Mouse (Mus musculus): ENCODE measurements at regions not wholly inside any gene's neighbourhood (a gene's known extent, or its start where the extent isn't known, plus 50 kb on each side); places are given as distances from the start of the nearest gene placed in this dataset.

DNA sequence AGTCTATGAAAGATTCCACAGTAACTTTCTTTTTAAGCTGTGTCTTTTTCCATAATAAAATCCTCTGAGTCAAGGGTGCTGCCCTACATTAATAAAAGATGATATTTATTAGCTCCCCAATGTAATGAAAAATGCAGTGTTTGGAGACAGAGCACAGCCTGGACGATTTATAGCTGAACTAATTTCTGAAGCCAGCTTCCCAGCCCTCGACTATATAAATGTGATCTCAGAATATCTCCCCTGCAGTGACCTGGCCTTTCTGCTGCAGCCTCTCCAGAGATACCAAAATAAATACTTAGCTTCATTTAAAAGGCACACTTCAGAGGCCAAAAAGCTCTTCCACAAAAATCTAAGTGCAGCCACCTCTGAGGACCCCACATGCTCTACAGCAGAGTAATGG lies 534.7 kb downstream of the Zfp619 start:
- DNase-seq = no peak

DNA sequence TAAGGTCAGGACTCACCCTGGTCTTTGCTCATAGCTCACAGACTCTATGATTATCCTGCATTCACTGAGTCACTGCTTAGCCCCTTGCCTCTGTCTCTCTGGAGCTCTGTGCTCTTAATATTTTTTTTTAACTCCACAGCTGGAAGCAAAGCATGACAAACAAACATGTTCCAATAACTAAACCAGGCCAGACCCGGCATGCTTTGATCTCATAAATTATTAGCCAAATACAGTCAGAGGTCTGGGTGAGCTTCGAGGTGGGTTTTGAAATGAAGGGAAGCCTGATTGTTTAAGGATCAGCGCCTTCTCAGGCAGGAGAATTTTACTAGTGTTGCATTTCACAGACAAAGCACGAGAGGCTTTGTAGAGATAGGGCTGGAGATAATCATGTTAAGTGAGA lies 541.3 kb downstream of the Zfp619 start:
- DNase-seq = no peak

DNA sequence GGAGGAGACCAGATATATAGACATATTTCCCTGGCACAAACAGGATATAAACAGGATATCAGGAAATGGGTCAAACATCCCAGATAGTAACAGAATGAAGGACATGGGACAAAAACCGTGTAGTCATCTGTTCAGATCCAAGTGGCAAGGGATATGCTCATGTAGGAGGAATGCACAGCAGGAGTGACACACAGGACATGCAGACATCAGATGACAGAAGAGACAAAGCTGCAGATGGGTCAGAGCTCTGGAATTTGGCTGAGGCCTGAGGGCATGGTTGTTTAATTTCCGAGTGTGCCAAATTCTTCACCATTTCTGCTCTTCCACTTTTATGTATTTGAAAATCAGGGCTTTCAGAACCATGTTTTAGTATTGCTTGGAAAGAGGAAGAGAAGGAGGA lies 547.1 kb downstream of the Zfp619 start:
- DNase-seq = no peak

DNA sequence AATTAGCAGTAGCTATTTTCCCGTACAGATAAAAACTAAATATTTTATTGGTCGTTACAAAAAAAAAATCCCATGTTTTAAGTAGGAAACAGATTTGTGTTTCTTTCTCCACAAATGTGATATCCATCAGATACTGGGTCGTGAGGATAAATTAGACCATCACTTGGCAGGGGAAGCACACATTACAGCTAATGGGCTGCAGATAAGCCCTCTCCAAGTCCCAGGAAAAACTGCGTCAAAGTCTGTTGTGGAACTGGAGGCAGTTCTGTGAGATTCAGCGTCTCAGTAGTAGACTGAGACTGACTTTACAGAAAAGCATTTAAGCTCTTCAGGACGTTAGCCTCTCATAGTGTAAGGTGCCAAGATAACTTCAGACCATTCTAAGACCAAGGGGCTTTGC lies 548.0 kb downstream of the Zfp619 start:
- no peak for DNase-seq

DNA sequence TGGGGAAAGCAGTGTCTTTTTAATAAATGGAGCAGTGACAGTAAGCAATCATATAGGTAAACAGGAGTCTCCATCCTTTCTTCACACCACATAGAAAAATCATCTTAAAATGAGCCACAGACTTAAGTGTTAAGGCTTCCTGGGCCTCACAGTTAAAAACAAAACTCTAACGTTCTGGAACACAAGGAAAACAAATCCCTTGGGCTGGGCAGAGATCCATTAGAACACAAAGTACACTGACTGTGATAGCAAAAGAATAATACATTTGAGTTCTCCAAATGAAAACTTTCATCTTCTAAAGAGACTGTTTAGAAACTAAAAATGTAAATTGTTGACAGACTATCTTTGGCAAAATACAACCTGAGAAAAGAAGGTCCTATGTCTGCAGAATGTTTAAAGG lies 549.8 kb downstream of the Zfp619 start:
- no peak for DNase-seq

DNA sequence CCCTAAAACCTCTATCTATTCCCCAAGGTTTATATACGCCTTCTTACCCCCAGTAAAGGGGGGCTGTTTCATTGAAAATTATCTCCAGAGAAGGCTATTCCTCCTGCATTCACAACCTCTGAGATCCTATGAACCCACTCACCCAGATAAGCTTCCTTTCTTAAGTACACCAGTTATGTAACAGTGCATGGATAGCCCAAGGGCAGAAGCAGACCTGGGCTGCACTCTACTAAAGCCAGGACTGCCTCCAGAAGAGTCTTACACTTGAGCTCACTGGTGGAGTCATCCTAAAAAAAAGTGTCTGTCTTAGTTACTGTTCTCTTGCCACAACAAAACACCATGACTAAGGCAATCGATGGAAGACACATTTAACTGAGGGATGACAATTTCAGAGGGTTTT lies 553.7 kb downstream of the Zfp619 start:
- DNase-seq = no peak

DNA sequence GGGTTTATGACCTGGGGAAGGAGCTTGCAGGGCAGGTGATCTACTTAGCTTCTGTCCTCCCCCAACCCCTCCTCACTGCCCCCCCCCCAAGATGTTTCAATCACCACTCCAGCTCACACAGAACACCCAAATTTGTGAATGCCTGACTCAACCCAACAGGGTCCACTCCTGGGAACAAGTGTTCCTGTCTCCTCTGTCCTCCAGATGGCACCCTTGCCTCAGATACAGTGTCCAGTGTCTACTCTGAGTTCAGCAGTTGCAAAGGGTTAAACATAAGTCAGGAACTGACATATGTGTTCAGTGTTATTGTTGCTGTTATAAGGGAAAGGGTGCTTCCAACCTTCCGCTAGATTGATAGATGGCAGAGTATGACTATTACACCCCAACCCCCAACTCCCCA lies 554.9 kb downstream of the Zfp619 start:
- DNase-seq = no peak

DNA sequence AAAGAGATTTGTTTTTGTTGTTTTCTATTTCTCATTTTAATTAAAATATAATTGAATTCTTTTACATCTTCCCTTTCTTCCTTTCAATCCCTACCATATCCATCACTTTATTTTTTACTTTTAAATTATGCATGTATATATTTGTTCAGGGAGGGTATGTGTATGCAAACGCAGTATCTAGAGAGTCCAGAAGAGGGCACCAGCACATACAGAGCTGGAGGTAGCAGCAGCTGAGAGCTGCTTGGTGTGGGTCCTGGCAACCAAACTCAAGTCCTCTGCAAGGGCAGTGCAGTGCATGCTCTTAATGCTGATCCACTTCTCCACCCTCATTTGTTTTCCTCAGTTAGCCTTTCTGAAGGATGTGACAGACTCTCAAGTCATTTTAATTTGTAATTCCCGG lies 568.7 kb downstream of the Zfp619 start:
- DNase-seq = no peak

DNA sequence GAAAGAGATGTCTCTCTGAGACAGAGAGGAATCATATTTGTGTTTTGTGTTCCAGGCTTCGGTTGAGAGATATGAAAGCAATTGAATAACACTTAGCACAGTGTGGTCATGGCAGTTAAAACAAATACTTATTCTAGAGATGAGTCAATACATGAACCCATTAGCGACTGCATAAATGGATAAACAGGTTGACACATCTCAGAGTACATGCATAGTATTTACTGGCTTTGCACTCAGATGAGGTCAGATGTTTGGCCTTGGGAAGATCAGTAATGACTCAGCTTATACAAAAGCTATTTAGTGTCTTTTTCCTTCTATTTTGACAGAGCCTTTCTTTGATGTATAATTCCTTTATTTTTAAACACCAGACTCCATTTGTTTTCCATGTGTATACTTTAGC lies 579.5 kb downstream of the Zfp619 start:
- no peak for DNase-seq

DNA sequence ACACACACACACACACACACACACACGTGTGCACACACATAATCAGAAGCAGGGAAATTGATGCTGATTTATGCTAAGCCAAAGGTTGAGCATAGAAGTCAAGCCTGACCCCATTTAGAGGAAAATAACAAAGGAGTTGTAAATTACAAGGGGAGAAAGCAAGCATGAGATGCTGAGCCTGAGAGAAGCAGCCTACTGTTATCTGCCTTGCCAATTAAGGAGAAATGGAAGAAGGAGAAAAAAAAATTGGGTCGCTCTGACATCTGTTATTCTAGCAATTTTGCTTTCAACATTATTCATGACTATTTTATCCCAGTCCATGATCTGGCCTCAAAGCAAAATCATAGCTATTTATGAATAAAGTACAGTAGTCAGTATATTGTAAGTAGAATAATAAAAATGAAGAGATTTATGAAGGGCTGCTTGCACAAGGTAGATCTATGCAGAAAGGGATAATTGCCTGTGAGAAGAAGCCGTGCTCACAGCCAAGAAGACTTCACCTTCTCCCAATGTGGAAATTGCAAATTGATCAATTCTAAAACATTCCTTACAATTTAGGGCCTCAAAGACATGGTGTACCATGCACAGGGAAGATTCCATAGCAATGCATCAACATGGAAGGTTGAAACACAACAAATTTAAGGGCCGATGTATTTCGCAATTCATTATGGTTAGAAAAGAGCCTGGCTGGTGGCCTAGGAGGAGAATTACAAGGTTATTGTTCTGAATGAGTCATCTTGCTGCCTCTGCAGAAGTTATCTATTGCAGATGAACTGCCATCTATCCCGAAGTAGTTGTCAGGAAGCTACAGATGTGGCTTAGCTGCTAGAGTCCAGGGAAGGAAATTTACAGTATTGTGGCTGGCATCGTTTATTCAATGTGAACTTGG lies 585.7 kb downstream of the Zfp619 start:
- DNase-seq = no peak

DNA sequence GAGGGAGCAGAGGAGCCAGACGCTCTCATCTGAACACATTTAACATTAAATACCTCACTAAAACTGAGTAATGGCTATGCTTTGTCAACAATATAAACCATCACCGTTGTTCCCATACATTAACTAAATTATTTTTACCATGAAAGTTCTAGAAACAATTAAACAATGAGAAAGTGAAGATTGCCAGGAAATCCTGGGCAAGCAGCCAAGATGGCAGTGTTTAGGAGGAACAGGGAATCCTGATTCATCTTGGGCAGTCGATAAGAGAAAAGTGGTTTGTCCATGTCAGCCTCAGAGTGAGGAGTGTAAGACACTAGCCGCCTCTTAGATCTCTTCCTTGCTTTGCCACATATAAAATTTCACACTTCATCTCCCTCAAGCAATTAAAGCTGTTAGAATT lies 625.3 kb downstream of the Zfp619 start:
- no peak for DNase-seq

DNA sequence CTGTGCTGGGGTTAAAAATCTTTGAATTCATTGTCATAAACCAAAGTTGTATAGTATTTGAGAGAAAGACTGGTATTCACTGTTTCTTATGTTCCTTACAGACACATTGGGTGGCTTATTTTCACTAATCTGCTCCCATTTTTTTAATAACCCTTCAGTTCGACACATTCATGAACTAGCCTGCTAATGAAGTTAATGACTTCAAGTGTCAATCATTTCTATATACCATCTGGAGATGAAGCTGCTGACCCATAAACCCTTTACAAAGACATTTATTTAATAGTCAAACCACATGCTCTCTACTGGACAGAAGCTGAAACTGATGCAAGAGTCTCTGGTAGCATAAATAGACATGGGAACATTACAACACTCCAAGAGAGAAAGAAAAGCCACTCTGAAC lies 626.9 kb downstream of the Zfp619 start:
- no peak for DNase-seq

DNA sequence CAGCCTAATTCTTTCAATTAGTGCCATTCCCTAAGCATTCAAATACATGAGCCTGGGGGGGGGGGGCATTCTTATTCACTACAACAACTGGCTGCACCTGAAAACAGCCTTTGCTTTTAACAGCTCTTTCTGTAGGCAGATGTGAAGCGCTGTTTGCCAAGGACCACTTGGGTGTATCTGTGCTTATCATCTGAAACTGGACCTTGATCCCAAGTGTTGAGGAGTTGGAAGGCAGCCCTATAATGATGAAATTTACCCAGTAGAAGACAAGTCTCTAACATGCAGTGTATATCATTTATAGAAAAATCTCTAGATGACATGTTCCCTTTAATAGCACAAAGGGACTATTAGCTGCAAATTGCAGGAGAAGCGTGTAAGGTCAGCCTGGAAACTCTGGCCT lies 660.0 kb downstream of the Zfp619 start:
- no peak for DNase-seq

DNA sequence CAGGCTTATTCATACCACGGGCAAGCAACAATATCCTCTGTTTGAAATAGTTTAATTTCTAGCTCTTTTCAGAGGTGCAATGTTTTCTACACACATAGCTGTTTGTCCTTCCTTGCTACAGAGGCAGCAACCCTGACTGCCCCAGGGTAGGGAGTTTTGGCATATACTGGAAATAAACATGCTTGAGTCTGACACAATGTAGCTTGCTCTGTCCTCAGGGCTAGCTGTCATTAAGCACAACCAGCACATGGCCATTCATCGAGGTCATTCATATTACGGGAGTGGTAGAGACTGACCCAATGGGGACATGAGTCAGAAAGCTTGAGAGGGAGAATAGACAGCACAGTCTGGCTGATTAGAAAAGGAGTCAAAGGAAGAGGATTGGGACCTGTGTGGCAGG lies 677.8 kb downstream of the Zfp619 start:
- no peak for DNase-seq

DNA sequence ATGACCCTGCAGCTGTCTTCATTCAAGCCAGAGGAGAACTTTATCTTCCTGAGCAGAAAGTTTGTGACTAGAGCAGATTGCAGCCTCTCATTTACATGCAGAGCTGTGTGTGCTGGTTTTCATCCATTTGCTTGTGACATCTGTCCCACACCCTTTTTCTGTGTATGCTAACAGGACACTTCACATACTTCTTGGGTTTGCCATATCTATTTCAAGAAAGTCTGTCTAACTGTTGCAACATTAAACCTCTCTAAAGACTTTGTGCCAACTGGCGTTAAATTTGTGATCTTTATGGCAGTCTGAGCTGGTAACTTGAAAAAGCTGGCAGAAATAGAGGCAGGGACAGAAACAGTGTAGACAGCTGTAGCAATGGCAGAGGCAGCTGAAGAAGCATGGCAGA lies 685.0 kb downstream of the Zfp619 start:
- peak; percentile 5 for DNase-seq

DNA sequence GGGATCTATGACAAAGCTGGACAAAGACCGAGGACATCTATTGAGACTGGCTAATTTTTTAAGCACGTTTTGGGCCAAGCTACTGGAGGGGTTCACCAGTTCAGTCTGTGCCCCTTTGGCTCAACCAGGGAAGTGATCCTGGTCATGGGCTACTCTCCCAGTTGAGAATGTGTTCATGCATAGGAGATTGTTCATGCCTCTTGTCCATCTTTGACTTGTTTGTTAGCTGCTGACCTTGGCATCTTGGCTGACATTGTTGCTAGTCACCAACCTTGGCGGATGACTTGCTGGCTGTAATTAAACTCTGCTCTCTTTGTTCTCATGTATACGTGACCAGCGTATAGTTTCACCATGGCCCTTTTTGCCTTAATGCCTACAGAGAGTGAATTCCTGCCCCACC lies 686.2 kb upstream of the Vstm2b start:
- DNase-seq = no peak

DNA sequence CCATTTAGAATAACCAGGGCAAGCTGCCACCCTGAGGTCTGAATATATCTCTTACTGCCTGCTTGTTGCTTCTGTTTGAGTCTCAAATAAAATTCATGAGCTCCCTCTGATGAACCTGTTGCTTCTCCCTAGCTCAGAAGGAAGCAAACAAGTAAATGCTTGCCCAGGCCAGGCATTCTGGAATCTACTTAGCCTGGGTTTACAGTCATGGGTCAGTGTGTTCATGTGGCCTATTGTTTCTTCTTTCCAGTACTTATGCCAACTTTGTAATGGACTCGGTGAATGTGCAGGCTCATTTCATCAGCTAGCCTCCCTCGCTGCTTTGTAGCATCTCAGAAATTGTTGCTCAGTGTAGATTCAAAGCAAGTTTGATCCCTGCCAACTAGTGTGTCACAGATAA lies 685.6 kb upstream of the Vstm2b start:
- DNase-seq = no peak

DNA sequence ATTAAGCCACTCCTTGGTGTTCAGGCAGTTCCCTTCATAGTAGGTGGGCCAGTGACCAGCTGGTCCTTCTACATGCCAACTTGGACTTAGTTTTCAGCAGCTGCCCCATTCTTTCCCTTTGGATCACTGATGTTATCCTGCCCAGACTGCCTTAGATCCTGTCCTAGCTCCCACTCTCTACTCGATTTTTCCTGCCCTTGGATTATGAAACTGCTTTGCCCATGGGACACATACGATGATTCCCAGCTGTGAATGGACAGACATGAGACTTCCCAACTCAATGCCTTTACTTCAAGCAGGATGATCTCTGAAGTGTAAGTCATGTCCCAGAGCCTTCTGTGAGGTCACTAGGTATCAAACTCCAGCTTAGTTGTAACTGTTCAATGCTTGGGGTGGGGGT lies 684.5 kb upstream of the Vstm2b start:
- no peak for DNase-seq

DNA sequence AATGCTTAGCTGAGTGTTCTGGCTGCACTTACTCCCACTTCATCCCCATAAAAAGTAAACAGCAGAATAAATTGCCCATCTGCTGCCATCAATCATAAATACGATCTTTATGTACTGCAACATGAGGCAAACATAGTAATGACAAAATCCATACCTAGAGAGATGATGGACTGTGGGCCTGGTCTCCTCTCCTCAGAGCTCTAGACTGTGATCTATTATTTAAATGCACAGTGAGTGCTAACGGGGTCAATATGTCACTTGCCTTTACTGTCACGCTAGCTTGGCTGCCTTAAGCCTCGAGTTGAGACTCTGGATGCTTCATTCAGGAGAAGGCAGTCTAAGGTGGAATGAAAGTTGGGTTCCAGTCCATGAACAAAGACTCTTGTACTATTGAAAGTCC lies 683.7 kb upstream of the Vstm2b start:
- DNase-seq = no peak

DNA sequence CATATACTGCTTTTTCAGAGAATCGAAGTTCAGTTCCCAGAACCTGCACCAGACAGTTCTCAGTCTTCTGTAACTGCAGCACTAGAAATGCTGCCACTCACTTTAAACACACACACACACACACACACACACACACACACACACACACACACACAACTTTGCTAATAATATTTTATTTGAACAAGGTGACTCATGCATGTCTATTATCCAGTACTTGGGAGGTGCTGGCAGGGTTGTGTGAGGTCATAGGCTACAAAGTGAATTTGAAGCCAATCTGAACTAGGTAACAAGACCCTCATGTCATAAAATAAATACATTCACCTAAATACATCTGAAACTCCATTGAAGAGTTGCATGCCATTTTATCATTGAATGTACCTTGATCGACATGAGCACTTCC lies 682.9 kb upstream of the Vstm2b start:
- no peak for DNase-seq

DNA sequence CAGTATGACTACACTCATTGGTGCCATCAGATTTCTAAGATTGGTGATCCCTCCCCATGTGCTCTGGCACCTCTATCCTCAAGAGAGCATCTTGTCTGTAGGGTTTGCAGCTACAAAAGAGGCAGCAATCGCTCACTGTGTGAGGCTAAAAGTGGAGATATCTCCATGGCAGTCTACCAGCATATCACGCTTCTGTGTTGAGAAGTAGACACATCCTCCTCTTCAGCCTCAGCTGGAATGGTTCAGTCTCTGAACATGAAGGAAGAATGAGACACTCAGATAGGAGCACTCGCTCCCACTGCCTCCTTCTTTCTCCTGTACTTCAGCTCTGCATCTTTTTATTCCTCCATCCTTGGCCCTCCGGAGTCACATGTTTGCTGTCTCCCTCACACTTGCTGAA lies 677.6 kb upstream of the Vstm2b start:
- no peak for DNase-seq

DNA sequence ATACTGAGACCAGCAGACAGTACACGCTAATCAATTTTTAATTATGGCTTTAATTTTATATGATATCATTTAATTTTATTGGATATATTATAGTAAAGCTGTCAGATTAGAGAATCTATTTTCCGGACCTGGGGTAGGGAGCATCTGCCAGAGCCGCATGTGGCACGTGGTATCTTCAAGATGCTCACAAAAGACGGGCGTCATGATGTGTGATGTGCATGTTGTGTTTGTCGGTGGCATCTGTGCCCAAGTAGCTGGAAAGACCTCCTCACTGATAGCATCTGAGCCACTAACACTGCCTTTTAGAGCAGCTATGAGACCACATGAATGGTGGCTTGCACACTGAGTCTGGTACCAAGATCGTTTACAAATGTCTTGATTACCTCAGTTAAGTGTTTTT lies 652.9 kb upstream of the Vstm2b start:
- DNase-seq = no peak

DNA sequence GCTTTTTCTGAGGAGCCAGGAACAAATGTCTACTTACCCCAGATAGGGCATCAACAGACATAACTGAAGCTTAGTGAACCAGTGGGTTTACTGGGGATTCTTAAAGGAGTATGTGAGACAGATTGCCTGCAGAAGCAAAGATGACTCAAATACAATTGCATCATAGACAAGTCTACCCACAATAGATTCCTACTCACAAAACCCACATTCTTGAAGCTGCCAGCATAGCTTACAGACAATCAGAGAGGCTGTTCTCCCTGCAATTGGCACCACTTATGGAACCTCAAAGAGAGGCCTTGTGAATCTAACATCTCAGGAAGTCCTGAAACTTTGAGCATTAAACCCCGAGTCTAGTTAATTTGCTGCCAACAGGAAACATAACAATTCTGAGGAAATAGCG lies 649.6 kb upstream of the Vstm2b start:
- DNase-seq = no peak

DNA sequence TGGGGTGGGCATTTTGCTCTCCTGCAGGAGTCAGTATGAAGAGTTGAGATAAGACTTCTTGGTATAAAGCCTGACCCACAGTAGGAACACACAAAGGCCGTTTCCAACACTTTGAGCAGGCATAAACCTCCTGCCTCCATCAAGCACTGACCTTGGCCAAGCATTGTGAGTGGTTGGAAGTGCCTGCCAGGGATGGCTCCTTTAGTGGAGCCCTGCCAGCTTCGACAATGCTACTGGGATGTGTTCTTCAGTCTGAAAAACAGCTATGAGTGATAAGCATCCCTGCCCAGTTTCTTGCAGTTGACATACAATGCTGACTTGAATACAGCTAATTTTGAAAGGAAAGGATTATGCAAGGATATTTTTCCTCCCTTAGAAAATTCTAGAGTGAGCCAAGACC lies 644.6 kb upstream of the Vstm2b start:
- no peak for DNase-seq

DNA sequence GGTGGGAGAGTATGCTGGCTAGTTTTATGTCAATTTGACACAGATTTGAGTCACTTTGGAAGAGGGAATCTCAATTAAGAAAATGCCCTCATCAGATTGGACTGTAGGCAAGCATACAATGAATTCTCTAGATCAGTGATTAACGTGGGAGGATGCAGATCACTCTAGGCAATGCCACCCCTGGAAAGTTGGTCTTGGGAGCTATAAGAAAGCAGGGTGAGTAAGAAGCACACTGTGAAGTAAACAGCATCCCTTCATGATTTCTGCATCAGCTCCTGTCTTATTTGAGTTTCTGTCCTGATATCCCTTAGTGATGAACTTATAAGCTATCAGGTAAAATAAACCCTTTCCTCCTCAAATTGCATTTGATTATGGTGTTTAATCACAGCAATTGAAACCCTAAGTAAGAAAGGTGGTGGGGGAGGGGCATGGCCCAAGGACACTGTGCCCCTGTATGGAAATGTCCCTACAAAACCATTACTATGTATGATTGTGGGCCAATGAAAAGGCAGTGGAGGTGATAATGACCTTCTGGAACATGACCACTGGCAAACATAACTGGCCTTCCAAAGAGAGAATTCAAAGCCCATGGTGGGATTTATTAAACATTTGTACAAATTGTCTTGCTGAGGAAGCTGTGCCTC lies 640.3 kb upstream of the Vstm2b start:
- no peak for DNase-seq
